Mouse (Mus musculus): ENCODE measurements at regions not wholly inside any gene's neighbourhood (a gene's known extent, or its start where the extent isn't known, plus 50 kb on each side); places are given as distances from the start of the nearest gene placed in this dataset.

- TF ChIP-seq POLR2A (IDR thresholded peaks at IDR 0.05; ENCODE audit: insufficient read length, low read depth) = no peak
- TF ChIP-seq MYOG (IDR thresholded peaks at IDR 0.05; ENCODE audit: control insufficient read depth in 1 of 3, insufficient read depth in 1 of 3, insufficient read length in 2 of 3, low read depth in 2 of 3) = no peak
- no peak for TF ChIP-seq CEBPB (IDR thresholded peaks at IDR 0.05; ENCODE audit: insufficient read depth, poor library complexity, severe bottlenecking)
- TF ChIP-seq MYOD1 (IDR thresholded peaks at IDR 0.05; ENCODE audit: control insufficient read depth in 1 of 3, insufficient read length in 2 of 3, low read depth in 2 of 3) = no peak
These were observed 119.4 kb upstream of the Cpeb2 start for GRCm38 (mm10) chr5:43113405-43114119.
